Mouse (Mus musculus) thymus, postnatal 0 days (tissue): ENCODE data around the gene Cbarp. TPM values are rescaled to one million over a fixed set of nuclear protein-coding genes. Genes with fewer than 3 reads are reported as not detected.
A peak's percentile ranks its signal among the peaks of the same experiment; 100 is the strongest.

Experiments used
- DNase-seq: peaks from one replicate; pipeline ENCODE4 v3.0.0-alpha.2; 2015; ENCODE audit warnings: low spot score
- polyA plus RNA-seq: library from polyadenylated mRNA; unstranded; fragments of >200 nt; fragmentation: Nextera tagmentation; extraction: Ambion mirVana; gene quantifications from 2 replicates; pipeline ENCODE4 v1.2.1, GENCODE M21; 2015

Cbarp gene
- polyA plus RNA-seq, result 3.5 and 4.3 TPM in 2 replicates

DNA sequence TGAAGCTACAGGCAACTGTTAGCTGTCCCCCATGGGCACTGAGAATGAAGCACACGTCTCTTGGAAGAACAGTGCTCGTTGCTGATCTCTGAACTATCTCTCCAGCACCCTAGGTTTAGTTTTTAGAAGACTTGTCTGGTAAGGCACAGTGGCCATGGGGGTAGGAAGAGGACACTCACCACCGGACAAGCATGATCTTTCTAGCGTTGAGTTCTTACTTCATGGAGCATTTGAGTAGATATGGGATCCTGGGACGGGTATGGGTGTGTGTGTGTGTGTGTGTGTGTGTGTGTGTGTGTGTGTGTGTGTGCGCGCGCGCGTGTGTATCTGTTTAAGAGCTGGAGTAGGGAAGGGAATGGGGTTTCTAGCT, at the start of gene Cbarp:
Cbarp (minus strand) TSS at position 170 of the 370 bp plus-strand sequence.
- no peak for DNase-seq

- no peak for DNase-seq
These were observed 49.4 kb upstream of the Cbarp start for GRCm38 (mm10) chr10:80189999-80190398.

DNA sequence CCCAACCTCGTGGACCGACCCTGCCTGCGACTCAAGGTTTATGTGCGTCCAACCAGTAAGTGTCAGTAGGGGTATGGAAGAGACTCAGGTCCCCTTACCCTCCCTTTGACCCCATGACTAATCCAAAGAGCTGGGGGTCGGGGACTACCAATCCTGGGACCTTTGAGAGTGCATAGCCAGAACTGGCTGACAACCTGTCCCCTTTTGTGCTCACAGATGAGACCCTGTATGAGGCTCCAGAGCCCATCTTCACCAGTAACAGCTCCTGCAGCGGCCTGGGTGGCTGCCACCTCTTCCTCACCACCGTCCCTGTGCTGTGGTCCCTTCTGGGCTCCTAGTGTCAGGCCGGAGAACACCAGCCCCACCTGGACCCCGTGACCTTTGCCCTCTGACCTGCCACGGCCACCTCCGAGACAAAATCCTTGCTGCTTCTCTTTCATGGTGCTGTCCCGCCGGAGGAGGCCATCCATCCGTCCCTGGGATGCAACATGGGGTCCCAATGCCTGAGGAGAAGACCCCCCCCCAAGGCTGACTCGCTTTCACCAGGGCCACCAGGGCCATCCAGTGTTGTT, 47.9 kb upstream of the Cbarp start:
- no peak for DNase-seq

GRCm38 (mm10) chr10:80187739-80188138, 47.1 kb upstream of the Cbarp start:
- DNase-seq, result no peak

DNA sequence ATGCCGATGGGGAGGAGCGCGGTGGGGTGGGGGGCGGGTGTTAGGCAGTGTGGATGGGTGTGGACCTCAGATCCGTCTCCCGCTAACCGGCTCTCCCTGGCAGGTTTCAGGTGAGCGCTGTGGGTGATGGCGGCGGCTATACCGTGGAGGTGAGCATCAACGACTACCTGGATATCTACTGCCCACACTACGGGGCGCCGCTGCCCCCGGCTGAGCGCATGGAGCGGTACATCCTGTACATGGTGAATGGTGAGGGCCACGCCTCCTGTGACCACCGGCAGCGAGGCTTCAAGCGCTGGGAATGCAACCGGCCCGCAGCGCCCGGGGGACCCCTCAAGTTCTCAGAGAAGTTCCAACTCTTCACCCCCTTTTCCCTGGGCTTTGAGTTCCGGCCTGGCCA, 46.0 kb upstream of the Cbarp start:
- no peak for DNase-seq

DNA sequence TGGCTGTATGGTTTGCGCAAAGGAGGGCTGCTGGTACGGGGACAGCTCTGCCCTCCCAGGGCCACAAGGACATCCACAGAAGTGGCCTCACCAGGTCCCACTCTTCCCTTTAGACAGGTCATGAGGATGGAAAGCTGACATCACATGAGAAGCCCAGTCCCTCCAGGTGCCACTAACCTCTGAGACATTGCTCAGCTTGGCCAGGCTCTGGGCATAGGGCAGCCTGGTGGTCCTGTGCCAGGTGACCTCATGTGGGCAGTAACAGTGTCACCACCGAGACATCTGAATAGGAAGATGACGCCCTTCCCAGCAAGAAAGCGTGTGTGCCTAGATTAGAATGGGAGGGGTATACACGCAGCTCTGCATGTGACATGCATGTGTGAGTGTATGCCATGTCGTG, 41.9 kb upstream of the Cbarp start:
- no peak for DNase-seq

DNA sequence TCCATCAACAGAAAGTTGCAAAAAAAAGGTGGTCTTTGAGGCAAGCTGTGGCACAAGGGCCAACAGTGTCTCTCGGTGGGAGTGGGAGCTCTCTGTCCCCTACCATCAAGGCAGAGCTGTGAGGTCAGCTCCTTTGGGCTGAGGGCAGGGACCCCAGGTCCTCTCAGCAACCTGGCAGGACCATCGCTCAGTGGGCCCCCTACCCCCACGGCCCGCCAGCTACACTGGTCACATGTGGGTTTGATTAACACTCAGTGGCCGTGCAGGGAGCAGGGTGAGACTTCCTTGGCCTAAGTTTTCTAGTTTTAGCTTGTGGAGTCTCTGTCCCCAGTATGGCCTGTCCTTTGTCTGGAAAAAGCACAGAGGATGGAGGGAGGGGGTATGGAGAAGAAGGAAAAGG, 40.2 kb upstream of the Cbarp start:
- DNase-seq, result no peak

DNA sequence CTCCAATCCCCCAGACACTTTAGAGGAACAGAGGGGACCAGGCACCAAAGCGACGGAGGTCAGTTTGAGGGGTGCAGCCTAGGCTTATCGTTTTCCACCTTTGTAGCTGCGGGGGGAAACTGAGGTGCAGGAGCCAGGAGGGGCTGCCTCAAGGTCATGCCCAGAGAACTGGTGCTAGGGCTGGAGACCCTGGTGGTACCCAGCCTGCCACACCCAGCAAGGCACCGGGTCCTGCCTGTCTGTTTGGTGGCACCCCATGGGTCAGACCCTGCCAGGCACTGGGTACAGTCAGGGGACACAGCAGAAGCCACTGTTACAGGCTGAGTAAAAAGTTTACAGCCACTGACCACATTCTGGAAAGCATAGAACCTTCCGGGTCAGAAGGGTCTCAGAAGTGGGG, 39.7 kb upstream of the Cbarp start:
- no peak for DNase-seq

- peak; percentile 50 for DNase-seq
These were observed 38.7 kb upstream of the Cbarp start, which contains the start of gene Efna2 for GRCm38 (mm10) chr10:80179068-80180051. Efna2 (plus strand) TSS chr10:80179482.

- no peak for DNase-seq
These were observed 37.0 kb upstream of the Cbarp start for GRCm38 (mm10) chr10:80177441-80178279.

DNA sequence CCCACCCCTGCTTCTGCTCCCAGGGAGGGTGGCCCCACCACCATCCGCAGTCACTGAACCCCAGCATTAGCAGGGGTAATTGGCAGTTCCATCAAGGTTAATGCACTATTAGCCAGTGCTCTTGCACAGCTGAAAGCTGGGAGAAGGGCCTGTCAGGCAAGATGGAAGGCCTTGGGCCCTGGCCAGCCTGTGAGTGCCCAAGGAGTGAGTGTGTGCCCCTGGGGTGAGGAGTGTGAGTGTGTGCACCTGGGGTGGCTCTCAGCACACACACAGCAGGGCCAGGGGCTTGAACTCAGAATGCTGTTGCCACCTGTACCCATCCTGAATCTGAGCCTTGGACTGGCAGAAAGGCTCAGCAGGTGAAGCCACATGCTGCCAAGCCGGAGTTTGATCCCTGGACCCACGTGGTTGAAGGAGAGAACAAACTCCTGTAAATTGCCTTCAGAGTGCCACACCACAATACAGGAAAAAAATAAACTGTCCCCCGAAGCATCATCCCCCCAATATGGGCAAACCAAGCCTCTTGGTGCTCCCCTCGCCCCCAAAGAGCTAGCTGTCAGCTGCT, 35.7 kb upstream of the Cbarp start:
- DNase-seq, result no peak

- peak; percentile 62 for DNase-seq
These were observed 35.1 kb upstream of the Cbarp start for GRCm38 (mm10) chr10:80175536-80176269.

GRCm38 (mm10) chr10:80174705-80175104, 34.1 kb upstream of the Cbarp start:
- peak; percentile 71 for DNase-seq

DNA sequence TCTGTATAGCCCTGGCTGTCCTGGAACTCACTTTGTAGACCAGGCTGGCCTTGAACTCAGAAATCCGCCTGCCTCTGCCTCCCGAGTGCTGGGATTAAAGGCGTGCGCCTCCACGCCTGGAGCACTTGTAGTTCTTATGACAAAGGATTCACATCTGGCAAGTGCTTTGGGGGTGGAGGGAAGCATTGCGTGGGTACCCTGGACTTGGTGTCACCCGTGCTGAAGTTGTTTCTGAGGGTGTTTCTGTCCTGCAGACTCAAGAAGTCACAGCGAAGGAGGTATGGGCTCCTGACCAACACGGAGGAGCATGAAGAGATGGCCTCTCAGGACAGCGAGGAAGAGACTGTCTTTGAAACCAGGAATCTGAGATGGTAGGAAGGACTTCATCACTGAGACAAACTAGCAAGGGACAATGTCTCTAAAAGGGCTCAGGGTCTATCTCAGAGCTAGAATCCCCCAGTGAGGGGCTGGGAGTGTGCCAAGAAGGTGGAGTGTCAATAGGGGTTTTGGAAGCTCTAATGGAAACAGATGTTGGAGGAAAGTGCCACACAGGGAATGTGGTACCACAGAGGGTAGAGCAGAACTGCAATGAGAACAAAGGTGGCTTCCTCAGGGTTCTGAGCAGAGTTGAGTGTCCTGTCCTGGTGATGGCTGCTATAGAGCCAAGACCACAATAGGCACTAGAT, 33.5 kb upstream of the Cbarp start:
- no peak for DNase-seq

DNA sequence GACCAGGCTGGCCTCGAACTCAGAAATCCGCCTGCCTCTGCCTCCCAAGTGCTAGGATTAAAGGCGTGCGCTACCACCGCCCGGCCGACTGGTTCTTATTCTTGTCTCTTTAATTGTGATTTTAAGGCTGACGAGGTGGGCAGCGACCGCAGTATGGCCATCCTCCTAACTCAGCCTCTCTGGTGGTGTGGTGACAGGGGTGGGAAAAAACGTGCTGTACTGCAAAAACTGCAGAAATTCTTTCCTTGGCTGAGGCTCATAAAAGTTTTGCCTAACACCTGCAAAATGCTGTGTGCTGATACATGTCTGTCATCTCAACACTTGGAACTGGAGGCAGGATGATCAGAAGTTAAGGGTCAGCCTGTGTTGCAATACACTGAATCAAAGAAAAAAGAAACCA, 32.7 kb upstream of the Cbarp start:
- peak; percentile 24 for DNase-seq

GRCm38 (mm10) chr10:80172527-80173292, 32.1 kb upstream of the Cbarp start, which contains the start of gene 1600002K03Rik:
1600002K03Rik (plus strand) TSS chr10:80172944.
- peak; percentile 94 for DNase-seq

GRCm38 (mm10) chr10:80171760-80172526, 31.3 kb upstream of the Cbarp start:
- no peak for DNase-seq

- no peak for DNase-seq
These were observed 30.6 kb upstream of the Cbarp start for GRCm38 (mm10) chr10:80171252-80171651.
